Mouse (Mus musculus) cerebellum, adult 11-12 months (tissue): ENCODE measurements at regions not wholly inside any gene's neighbourhood (a gene's known extent, or its start where the extent isn't known, plus 50 kb on each side); places are given as distances from the start of the nearest gene placed in this dataset.

Experiments used
- DNase-seq: peaks from one replicate; pipeline ENCODE4 v3.0.0; 2022

DNA sequence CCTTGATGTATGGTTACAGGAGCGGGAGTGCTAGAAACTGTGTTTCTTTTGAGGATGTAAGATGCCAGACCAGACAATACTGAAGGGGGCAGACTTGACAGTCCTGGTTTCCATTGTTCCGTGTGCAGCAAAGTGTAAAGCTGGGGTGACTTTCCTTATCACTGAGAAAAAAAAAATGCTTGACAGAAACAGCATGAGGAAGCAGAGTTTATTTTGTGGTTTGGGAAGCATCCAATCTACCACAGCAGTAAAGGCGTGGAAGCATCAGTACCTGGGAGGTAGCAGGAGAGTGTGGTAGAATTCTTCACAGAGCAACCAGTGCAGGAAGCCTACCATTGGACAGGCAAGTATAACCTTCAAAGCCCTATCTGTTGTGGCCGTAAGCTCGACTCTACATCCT lies 322.3 kb downstream of the Mycn start:
- DNase-seq, result no peak

- DNase-seq, result no peak
These were observed 329.2 kb downstream of the Mycn start for GRCm38 (mm10) chr12:12612520-12612919.

GRCm38 (mm10) chr12:12610861-12611260 lies 330.9 kb downstream of the Mycn start:
- no peak for DNase-seq

GRCm38 (mm10) chr12:12607995-12608394 lies 333.7 kb downstream of the Mycn start:
- no peak for DNase-seq

DNA sequence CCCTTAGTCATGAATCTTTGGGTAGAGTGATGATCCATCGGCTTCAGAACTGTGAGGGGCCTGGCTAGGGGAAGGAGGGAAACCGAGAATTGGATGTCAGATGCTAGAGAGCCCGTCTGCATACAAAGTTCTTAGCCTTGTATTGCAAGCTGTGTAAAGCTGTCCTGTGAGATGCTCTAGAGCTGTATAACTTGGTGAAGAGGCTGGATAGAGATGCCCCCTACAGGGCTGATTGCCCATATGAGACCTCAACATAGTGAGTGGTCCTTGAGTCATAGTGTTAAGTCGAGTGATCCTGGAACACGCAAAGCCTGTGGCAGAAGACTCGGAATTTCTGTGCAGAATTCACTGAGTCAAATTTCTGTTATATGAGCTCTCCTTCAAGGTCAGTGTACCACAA lies 334.8 kb downstream of the Mycn start:
- no peak for DNase-seq

GRCm38 (mm10) chr12:12605495-12605894 lies 336.2 kb downstream of the Mycn start:
- no peak for DNase-seq

DNA sequence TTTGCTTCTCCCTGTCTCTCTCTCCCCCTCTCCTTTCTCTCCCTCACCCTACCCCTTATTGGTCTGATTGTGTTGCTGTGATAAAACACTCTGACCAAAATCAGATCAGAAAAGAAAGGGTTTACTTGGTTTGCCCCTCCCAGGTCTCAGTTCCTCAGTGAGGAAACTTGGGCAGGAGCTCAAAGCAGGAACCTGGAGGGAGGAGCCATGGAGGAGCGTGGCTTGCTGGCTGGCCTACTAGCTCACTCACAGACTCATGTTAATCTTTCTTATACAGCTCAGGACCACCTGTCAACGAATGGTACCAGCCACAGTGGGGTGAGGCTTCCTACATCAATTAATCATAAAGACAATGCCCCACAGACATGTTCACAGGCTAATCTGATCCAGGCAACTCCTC lies 339.4 kb downstream of the Fam49a start:
- no peak for DNase-seq

DNA sequence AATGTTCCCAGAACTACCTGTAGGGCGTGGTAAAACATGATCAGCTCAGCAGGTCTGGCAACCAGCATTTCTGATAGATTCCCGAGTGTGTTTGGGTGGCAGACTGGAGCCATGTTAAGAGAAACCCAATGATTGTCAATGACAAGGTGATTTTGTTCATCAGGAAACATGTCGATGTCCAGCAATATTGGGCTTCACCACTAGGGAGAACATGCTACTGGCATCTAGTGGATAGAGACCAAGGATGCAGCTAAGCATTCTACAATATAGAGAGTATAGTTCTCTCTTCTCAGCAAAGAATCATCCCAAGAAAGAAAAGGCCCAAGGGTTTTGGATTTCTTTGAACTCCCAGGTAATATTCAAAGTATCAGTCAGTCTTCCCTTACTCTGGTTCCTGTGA lies 333.5 kb downstream of the Fam49a start:
- DNase-seq, result no peak

GRCm38 (mm10) chr12:12594567-12594966 lies 332.6 kb downstream of the Fam49a start:
- no peak for DNase-seq

GRCm38 (mm10) chr12:12593343-12593742 lies 331.4 kb downstream of the Fam49a start:
- no peak for DNase-seq

DNA sequence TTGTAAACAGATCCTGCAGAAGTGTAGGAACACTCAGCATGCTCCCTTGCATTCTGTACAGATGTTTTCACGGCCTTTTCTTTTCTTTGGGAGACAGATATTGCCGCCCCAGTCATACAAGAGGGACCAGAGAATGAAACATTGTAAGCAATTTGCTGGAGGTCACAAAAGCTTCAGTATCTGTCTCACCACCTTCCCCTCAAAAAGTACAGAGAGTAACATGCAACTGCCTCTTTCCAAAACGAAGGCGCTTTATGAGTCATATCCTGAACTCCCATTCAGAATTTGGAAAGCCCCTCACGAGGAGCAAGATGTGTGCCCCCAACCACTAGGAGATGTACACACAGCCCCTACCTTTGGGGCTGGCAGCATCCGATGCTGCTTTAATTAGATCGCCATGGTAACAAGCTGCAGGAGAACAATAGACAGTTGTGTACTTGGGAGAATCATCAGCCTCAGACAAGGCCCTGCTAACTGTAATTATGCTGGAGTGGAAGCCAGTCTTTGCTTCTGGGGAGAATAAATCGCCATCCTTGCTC lies 328.9 kb downstream of the Fam49a start:
- no peak for DNase-seq

GRCm38 (mm10) chr12:12588771-12589370 lies 326.9 kb downstream of the Fam49a start:
- no peak for DNase-seq

DNA sequence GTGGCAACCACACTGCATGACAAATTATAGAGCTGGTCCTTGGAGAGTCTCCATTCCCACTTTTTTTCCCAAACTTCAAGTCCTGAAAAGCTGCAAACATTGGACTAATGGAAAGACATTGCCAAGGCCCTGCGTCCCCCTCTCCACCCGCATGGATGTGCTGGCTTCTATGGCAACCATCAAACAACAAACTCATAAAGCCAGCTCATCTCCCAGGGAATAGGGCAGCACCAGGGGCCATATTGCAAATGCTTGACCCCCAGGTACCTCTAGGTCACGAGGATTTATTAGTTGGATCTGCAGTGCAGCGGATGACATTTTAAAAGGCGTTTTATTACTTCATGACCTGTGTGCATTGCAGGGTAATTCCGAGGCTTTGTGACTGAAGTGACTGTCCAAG lies 324.5 kb downstream of the Fam49a start:
- DNase-seq, result no peak

GRCm38 (mm10) chr12:12581271-12582186 lies 319.6 kb downstream of the Fam49a start:
- DNase-seq, result no peak

- no peak for DNase-seq
These were observed 318.8 kb downstream of the Fam49a start for GRCm38 (mm10) chr12:12580763-12581178.

DNA sequence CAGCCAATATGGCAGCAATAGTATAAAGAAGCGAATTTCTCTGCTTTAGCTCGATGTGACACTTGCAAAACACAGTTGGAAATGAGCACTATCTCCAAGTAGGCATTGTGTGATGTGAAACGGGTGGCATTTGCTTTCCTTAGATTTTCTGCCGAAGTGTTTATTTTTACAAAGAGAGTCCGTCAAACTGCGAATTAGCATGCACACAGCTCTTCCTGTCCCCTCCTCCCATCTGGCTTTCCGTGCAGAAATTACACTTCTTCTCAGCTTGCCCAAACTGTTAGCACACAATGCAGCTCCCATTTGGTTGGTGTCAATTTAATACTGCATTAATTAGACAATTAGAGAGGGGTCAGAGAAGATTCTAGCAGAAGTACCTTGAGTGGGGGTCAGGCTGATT lies 316.3 kb downstream of the Fam49a start:
- DNase-seq, result no peak

DNA sequence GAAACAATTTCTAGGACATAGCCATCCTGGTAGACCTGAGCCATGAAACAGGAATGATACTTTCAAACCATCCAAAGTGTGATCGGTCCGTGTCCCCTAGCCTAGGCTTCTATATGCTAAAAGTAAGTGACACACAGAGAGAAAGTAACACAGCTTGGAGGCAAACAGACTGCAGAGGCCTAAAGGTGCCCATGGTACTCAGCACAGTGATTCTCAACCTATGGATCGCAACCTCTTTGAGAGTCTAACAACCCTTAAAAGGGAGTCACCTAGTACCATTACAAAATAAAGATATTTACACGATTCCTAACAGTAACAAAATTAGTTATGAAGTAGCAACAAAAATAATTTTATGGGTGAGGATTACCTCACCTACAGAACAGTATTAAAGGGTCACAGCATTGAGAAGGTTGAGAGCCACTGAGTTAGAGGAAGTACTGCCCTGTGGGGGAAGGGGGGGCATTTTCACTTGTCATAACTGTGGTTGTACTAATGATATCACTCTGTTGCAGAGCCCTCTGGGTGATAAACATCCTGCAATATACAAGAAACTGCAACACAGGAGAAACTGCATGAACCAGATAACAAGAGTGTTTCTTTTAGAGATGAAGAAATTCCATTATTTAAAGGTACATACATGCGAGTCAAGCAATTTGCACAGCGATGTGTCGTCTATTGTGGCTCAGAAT lies 308.8 kb downstream of the Fam49a start:
- DNase-seq, result no peak

- DNase-seq, result no peak
These were observed 305.8 kb downstream of the Fam49a start for GRCm38 (mm10) chr12:12567734-12568104.

DNA sequence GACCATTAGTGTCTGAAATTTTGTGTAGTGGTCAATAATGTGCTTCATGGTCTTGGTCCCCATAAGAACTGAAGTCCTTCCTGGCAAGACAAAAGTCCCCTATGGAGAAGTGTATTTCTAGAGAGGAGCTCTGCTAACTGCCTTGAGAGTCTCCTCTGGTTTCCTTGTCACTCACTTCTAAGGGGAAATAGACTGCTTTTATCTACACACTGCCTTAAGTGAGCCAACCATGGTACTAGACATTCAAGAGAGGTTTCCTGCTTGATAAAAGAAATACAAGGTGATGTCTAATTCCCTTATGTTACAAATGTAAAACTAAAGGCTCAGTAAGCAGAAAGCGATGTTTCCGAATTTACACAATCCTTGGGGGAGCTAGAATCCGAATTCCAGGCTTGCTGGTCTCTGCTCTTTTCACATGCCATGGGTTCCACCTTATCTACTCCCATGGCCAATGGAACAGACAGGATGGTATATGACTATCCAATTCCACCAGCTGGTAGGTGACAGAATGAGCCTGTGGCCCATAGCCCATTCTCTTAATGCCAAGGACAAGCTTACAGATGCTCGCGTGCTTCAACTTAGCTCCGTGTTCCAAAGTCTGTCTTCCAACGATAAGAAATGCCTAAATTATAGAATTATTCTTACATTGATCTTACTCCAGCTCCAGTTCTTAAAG lies 305.3 kb downstream of the Fam49a start:
- DNase-seq, result no peak

- DNase-seq, result no peak
These were observed 300.3 kb downstream of the Fam49a start for GRCm38 (mm10) chr12:12562267-12562666.

GRCm38 (mm10) chr12:12551818-12552217 lies 289.9 kb downstream of the Fam49a start:
- no peak for DNase-seq

DNA sequence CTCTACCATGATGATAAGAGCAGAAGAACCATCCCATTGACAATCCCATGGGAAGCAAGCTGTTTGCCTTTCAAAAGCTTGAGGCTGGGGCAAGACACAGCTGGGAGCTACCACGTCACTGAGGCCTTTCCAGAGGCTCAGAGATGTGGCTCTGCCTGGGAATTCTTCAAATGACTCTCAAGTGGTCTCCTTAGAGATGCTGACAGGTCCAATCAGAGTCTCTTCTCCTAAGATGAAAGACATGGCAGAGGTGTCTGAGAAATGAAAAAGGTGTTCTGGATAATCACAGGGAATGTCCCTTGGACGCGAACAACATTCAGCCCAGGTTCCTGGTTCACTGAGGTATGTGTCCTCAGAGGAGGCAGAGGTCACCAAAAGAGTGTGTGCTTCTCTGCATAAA lies 287.7 kb downstream of the Fam49a start:
- DNase-seq, result no peak

DNA sequence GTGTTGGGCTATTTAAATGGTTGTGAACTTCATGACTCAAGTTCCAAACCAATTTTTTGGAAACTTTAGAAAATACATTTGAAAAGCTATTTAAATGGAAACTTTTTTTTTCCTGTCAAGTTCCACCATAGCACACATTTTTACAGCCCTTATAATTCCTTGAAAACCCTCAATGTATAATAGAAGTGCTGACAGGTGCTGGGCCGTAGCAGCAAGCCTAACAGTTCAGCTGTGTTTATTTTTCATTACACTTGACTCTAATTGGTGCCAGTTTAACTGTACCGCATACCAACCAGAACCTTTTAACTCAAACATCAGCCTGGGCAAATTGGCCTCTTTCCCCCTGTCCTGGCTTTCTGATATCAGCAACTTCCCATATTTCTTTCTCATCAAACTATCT lies 286.7 kb downstream of the Fam49a start:
- no peak for DNase-seq
